Mouse (Mus musculus): ENCODE data around the gene Gkn2.

GRCm38 (mm10) chr6:87389455-87389989 is 16.4 kb downstream of the Gkn2 start:
- TF ChIP-seq CTCF (IDR thresholded peaks at IDR 0.05; ENCODE audit: borderline replicate concordance, insufficient read depth, low read length) = no peak
- no peak for TF ChIP-seq POLR2A (IDR thresholded peaks at IDR 0.05; ENCODE audit: low read depth, low read length)

Data from embryonic fibroblast, embryonic 13.5 days (primary cell).